Mouse (Mus musculus) right cerebral cortex, postnatal 4 days (tissue): ENCODE results near the gene Abhd15.
"Not testable (repeated sequence)": the region's sequence is repeated elsewhere in the genome, so short reads cannot be mapped to it uniquely, and the experiment has no call there.

Source experiments
- DNase-seq: peaks from one replicate; pipeline ENCODE4 v3.0.0-alpha.2; 2022

The Abhd15 gene

GRCm38 (mm10) chr11:77514281-77514831 lies 565 bp upstream of the Abhd15 start:
- DNase-seq = no peak

- DNase-seq = no peak
These were observed 974 bp downstream of the Abhd15 start, which contains the start of gene Trp53i13 for GRCm38 (mm10) chr11:77515637-77516552. Trp53i13 (minus strand) TSS chr11:77515980.

GRCm38 (mm10) chr11:77516553-77517425 lies 1.9 kb downstream of the Abhd15 start:
- DNase-seq = no peak

- no peak for DNase-seq
These were observed 3.3 kb downstream of the Abhd15 start for GRCm38 (mm10) chr11:77518051-77518798.

GRCm38 (mm10) chr11:77519043-77519442 lies 4.1 kb downstream of the Abhd15 start, which contains the start of gene Gm10392:
Gm10392 (minus strand) TSS chr11:77519198.
- DNase-seq = no peak

- DNase-seq = no peak
These were observed 5.9 kb downstream of the Abhd15 start for GRCm38 (mm10) chr11:77520601-77521529.

- no peak for DNase-seq
These were observed 11.0 kb downstream of the Abhd15 start for GRCm38 (mm10) chr11:77525804-77526486.

- DNase-seq = not testable (repeated sequence)
These were observed 13.5 kb downstream of the Abhd15 start for GRCm38 (mm10) chr11:77528420-77528819.

GRCm38 (mm10) chr11:77529644-77530043 lies 14.7 kb downstream of the Abhd15 start:
- DNase-seq = no peak

- DNase-seq = no peak
These were observed 15.9 kb downstream of the Abhd15 start for GRCm38 (mm10) chr11:77530862-77531261.

- no peak for DNase-seq
These were observed 17.4 kb downstream of the Abhd15 start for GRCm38 (mm10) chr11:77532202-77532846.

GRCm38 (mm10) chr11:77545261-77545660 lies 30.3 kb downstream of the Abhd15 start:
- no peak for DNase-seq

GRCm38 (mm10) chr11:77585201-77585600 lies 70.3 kb downstream of the Abhd15 start:
- DNase-seq = no peak
